Mouse (Mus musculus) MEL (cell line): Measurements from ENCODE around the gene Stmnd1. TPM values are rescaled to one million over a fixed set of nuclear protein-coding genes. Genes with fewer than 3 reads are reported as not detected.

Experiments
- DNase-seq: peaks from one replicate; pipeline ENCODE4 v3.0.0; 2011; ENCODE audit warnings: low read depth, low spot score
- H3K27ac ChIP-seq: 2 replicates; pipeline ENCODE4 v1.5.1; 2012; ENCODE audit warnings: low read depth, mild to moderate bottlenecking, control low read depth, low read length, moderate library complexity; ENCODE audit not compliant: control insufficient read depth
- H3K27me3 ChIP-seq, 2 experiments: fragments of 150-350 bp in 1 of 2; sonication (generic) in 1 of 2; 2 replicates each; pipeline ENCODE4 v1.6.1; 2012; ENCODE audit warnings: low read length in 2 of 2, mild to moderate bottlenecking in 2 of 2, improper control_type of control experiment in 1 of 2, moderate library complexity in 1 of 2; ENCODE audit not compliant: insufficient read depth in 2 of 2, control insufficient read depth in 1 of 2
- H3K36me3 ChIP-seq, 2 experiments: 2 replicates each; pipeline ENCODE4 v1.6.1; 2012 to 2014; ENCODE audit warnings: low read length in 2 of 2, improper control_type of control experiment in 1 of 2, inconsistent platforms in 1 of 2, mild to moderate bottlenecking in 1 of 2; ENCODE audit not compliant: insufficient read depth in 2 of 2, control insufficient read depth in 1 of 2
- H3K4me1 ChIP-seq, 2 experiments: fragments of 150-350 bp in 1 of 2; sonication (generic) in 1 of 2; 2 replicates each; pipeline ENCODE4 v1.6.1; 2012; ENCODE audit warnings: low read length in 2 of 2, improper control_type of control experiment in 1 of 2, mild to moderate bottlenecking in 1 of 2; ENCODE audit not compliant: insufficient read depth in 2 of 2, control insufficient read depth in 1 of 2
- H3K4me3 ChIP-seq, 2 experiments: fragments of 150-350 bp in 1 of 2; sonication (generic) in 1 of 2; 2 replicates each; pipeline ENCODE4 v1.5.1; 2012; ENCODE audit warnings: low read depth in 2 of 2, low read length in 2 of 2, mild to moderate bottlenecking in 2 of 2, moderate library complexity in 2 of 2, control low read depth in 1 of 2, improper control_type of control experiment in 1 of 2; ENCODE audit not compliant: control insufficient read depth in 1 of 2, insufficient read depth in 1 of 2
- H3K79me2 ChIP-seq: 2 replicates; pipeline ENCODE4 v1.6.1; 2012; ENCODE audit warnings: mild to moderate bottlenecking, low read length, moderate library complexity; ENCODE audit not compliant: control insufficient read depth, poor library complexity, insufficient read depth
- H3K9ac ChIP-seq: 2 replicates; pipeline ENCODE4 v1.6.1; 2012; ENCODE audit warnings: low read depth, mild to moderate bottlenecking, control low read depth, low read length, moderate library complexity; ENCODE audit not compliant: control insufficient read depth, poor library complexity, severe bottlenecking
- H3K9me3 ChIP-seq: fragments of 150-350 bp; sonication (generic); replicated peaks from 2 replicates; pipeline ENCODE4 v1.6.1; 2012; ENCODE audit warnings: mild to moderate bottlenecking, low read length, improper control_type of control experiment, moderate library complexity; ENCODE audit not compliant: insufficient read depth
- CHD1 ChIP-seq: IDR thresholded peaks from 2 replicates; pipeline ENCODE4 v1.6.1; 2012; ENCODE audit warnings: low read depth, mild to moderate bottlenecking, inconsistent platforms, low read length, improper control_type of control experiment
- CHD2 ChIP-seq: IDR thresholded peaks from 2 replicates; pipeline ENCODE4 v1.6.1; 2011; ENCODE audit warnings: low read length, improper control_type of control experiment
- CTCF ChIP-seq, 3 experiments: IDR thresholded peaks in 2 of 3; conservative IDR thresholded peaks in 1 of 3; 2 replicates each; pipeline ENCODE4 v1.5.1; 2011 to 2012; ENCODE audit warnings: low read length in 3 of 3, low read depth in 2 of 3, mild to moderate bottlenecking in 2 of 3, improper control_type of control experiment in 1 of 3, inconsistent platforms in 1 of 3, mixed read lengths in 1 of 3, moderate library complexity in 1 of 3; ENCODE audit not compliant: control insufficient read depth in 1 of 3, insufficient read depth in 1 of 3, poor library complexity in 1 of 3, severe bottlenecking in 1 of 3
- GABPA ChIP-seq: IDR thresholded peaks from 2 replicates; pipeline ENCODE4 v1.6.1; 2012; ENCODE audit warnings: low read depth, mild to moderate bottlenecking, inconsistent platforms, low read length, improper control_type of control experiment, moderate library complexity
- HCFC1 ChIP-seq: IDR thresholded peaks from 2 replicates; pipeline ENCODE4 v1.6.1; 2012; ENCODE audit warnings: low read depth, mild to moderate bottlenecking, inconsistent platforms, low read length, improper control_type of control experiment, moderate library complexity
- MAFK ChIP-seq: IDR thresholded peaks from 2 replicates; pipeline ENCODE4 v1.6.1; 2011; ENCODE audit warnings: low read depth, mild to moderate bottlenecking, low read length, improper control_type of control experiment, borderline replicate concordance
- MAX ChIP-seq: IDR thresholded peaks from 2 replicates; pipeline ENCODE4 v1.6.1; 2011; ENCODE audit warnings: low read length, improper control_type of control experiment
- MAZ ChIP-seq: IDR thresholded peaks from 2 replicates; pipeline ENCODE4 v1.6.1; 2012; ENCODE audit warnings: low read depth, mild to moderate bottlenecking, inconsistent platforms, low read length, improper control_type of control experiment
- MEF2A ChIP-seq: IDR thresholded peaks from 2 replicates; pipeline ENCODE4 v1.6.1; 2014; ENCODE audit warnings: low read depth, mild to moderate bottlenecking, inconsistent platforms, low read length, improper control_type of control experiment; ENCODE audit not compliant: poor library complexity, insufficient replicate concordance, severe bottlenecking; ENCODE audit errors: extremely low read depth
- NELFE ChIP-seq: IDR thresholded peaks from 2 replicates; pipeline ENCODE4 v1.6.1; 2011; ENCODE audit warnings: low read depth, low read length, improper control_type of control experiment
- NRF1 ChIP-seq: IDR thresholded peaks from 2 replicates; pipeline ENCODE4 v1.6.1; 2014; ENCODE audit warnings: low read depth, mild to moderate bottlenecking, inconsistent platforms, low read length, improper control_type of control experiment, moderate library complexity; ENCODE audit not compliant: poor library complexity, insufficient read depth, severe bottlenecking
- POLR2AphosphoS2 ChIP-seq: IDR thresholded peaks from 2 replicates; pipeline ENCODE4 v1.6.1; 2011; ENCODE audit warnings: low read length, improper control_type of control experiment
- RAD21 ChIP-seq: IDR thresholded peaks from 2 replicates; pipeline ENCODE4 v1.6.1; 2011; ENCODE audit warnings: mild to moderate bottlenecking, low read depth, low read length, improper control_type of control experiment
- RCOR1 ChIP-seq: IDR thresholded peaks from 2 replicates; pipeline ENCODE4 v1.6.1; 2012; ENCODE audit warnings: low read depth, mild to moderate bottlenecking, inconsistent platforms, low read length, improper control_type of control experiment
- SMC3 ChIP-seq: IDR thresholded peaks from 2 replicates; pipeline ENCODE4 v1.6.1; 2011; ENCODE audit warnings: low read depth, low read length, improper control_type of control experiment
- TBP ChIP-seq: IDR thresholded peaks from 2 replicates; pipeline ENCODE4 v1.8.0; 2011; ENCODE audit warnings: low read depth, low read length, improper control_type of control experiment
- TCF12 ChIP-seq: IDR thresholded peaks from 2 replicates; pipeline ENCODE4 v1.6.1; 2014; ENCODE audit warnings: low read depth, mild to moderate bottlenecking, inconsistent platforms, low read length, improper control_type of control experiment, moderate library complexity
- UBTF ChIP-seq: IDR thresholded peaks from 2 replicates; pipeline ENCODE4 v1.6.1; 2012; ENCODE audit warnings: low read depth, mild to moderate bottlenecking, inconsistent platforms, low read length, improper control_type of control experiment, moderate library complexity, borderline replicate concordance; ENCODE audit not compliant: insufficient read depth
- USF1 ChIP-seq: IDR thresholded peaks from 2 replicates; pipeline ENCODE4 v1.6.1; 2014; ENCODE audit warnings: low read depth, mild to moderate bottlenecking, inconsistent platforms, low read length, improper control_type of control experiment, moderate library complexity
- USF2 ChIP-seq, 2 experiments: IDR thresholded peaks; 2 replicates each; pipeline ENCODE4 v1.6.1; 2011 to 2012; ENCODE audit warnings: improper control_type of control experiment in 2 of 2, low read length in 2 of 2, borderline replicate concordance in 1 of 2, inconsistent platforms in 1 of 2, low read depth in 1 of 2, mild to moderate bottlenecking in 1 of 2; ENCODE audit not compliant: insufficient read depth in 1 of 2
- ZC3H11A ChIP-seq: IDR thresholded peaks from 2 replicates; pipeline ENCODE4 v1.6.1; 2012; ENCODE audit warnings: low read depth, mild to moderate bottlenecking, inconsistent platforms, low read length, improper control_type of control experiment
- ZNF384 ChIP-seq: IDR thresholded peaks from 2 replicates; pipeline ENCODE4 v1.6.1; 2012; ENCODE audit warnings: low read depth, mild to moderate bottlenecking, inconsistent platforms, low read length, improper control_type of control experiment
- polyA plus RNA-seq, 2 experiments: library from polyadenylated mRNA; stranded (reverse) in 1 of 2; unstranded in 1 of 2; fragments of >175 nt in 1 of 2; fragments of >200 nt in 1 of 2; gene quantifications; 2 replicates each; pipeline versions ENCODE4 v1.2.1 to v1.2.4; 2012; ENCODE audit warnings: low replicate concordance in 2 of 2, low read depth in 1 of 2; ENCODE audit not compliant: insufficient read length in 2 of 2, insufficient read depth in 1 of 2, missing spikeins in 1 of 2
- total RNA-seq: library from RNA; depleted of rRNA; stranded (reverse); fragments of 300-350 nt; gene quantifications from 2 replicates; pipeline ENCODE4 v1.2.3, GENCODE M21; 2012

The Stmnd1 gene
- total and polyA plus RNA-seq, 3 experiments, result not detected

GRCm38 (mm10) chr13:46310790-46311189 lies 37.3 kb downstream of the Stmnd1 start:
- H3K9me3 ChIP-seq, result no peaks in the 10 kb centered on the region
- peak; percentile 69 for DNase-seq
- TF ChIP-seq TCF12 (no peak), POLR2AphosphoS2 (no peak), TBP (no peak), MEF2A (no peak), USF2 (IDR thresholded peaks at IDR 0.05; ENCODE audit: borderline replicate concordance in 1 of 2, insufficient read depth in 1 of 2, low read depth in 1 of 2, low read length in 2 of 2) (no peak), GABPA (no peak), MAX (no peak), ZC3H11A (peak; percentile 97), UBTF (no peak), RAD21 (peak; percentile 100), CTCF (IDR thresholded peaks at IDR 0.05 in 2 of 3, conservative IDR thresholded peaks at IDR 0.05 in 1 of 3; ENCODE audit: control insufficient read depth in 1 of 3, insufficient read depth in 1 of 3, low read depth in 2 of 3, low read length in 3 of 3, poor library complexity in 1 of 3, severe bottlenecking in 1 of 3) (peak; percentile 55 to 95 (median 67)), SMC3 (peak; percentile 97)
- H3K4me3 ChIP-seq, result no peak overlapping the region
- no peaks in the 10 kb centered on the region for H3K36me3 ChIP-seq
- H3K27me3 ChIP-seq, result no peaks in the 10 kb centered on the region; a peak in 1 of 4 replicates
- H3K4me1 ChIP-seq, result no peaks in the 10 kb centered on the region
- H3K9ac ChIP-seq, result no peak overlapping the region
- no peaks in the 10 kb centered on the region for H3K79me2 ChIP-seq
- no peak overlapping the region for H3K27ac ChIP-seq

- TF ChIP-seq USF1 (no peak), MAFK (no peak), SMC3 (no peak), NRF1 (no peak), GABPA (no peak), CHD2 (no peak), UBTF (no peak), ZNF384 (no peak), NELFE (no peak), CHD1 (no peak), RCOR1 (no peak), HCFC1 (no peak), RAD21 (no peak), MAX (no peak), MAZ (no peak)
- Histone ChIP-seq H3K79me2 (no peaks in the 10 kb centered on the region), H3K4me1 (no peaks in the 10 kb centered on the region), H3K9me3 (no peaks in the 10 kb centered on the region), H3K4me3 (no peak overlapping the region), H3K36me3 (no peaks in the 10 kb centered on the region), H3K9ac (no peak overlapping the region), H3K27me3 (no peaks in the 10 kb centered on the region; a peak in 1 of 4 replicates), H3K27ac (no peak overlapping the region)
- DNase-seq, result no peak
Observed at GRCm38 (mm10) chr13:46313176-46313575, 39.7 kb downstream of the Stmnd1 start.
